Mouse (Mus musculus) gonadal fat pad, adult 2 months (tissue): ENCODE results near the gene Plekhg6. TPM values are rescaled to one million over a fixed set of nuclear protein-coding genes. Genes with fewer than 3 reads are reported as not detected.

Experiments used
- DNase-seq: peaks from one replicate; pipeline ENCODE4 v3.0.0-alpha.2; 2012; ENCODE audit warnings: low read depth
- polyA plus RNA-seq: library from polyadenylated mRNA; depleted of rRNA; stranded (reverse); fragments of >200 nt; gene quantifications from 2 replicates; pipeline ENCODE4 v1.2.3, GENCODE M21; 2012

Gene Plekhg6
- polyA plus RNA-seq, 1 experiment: 2.8 TPM

DNA sequence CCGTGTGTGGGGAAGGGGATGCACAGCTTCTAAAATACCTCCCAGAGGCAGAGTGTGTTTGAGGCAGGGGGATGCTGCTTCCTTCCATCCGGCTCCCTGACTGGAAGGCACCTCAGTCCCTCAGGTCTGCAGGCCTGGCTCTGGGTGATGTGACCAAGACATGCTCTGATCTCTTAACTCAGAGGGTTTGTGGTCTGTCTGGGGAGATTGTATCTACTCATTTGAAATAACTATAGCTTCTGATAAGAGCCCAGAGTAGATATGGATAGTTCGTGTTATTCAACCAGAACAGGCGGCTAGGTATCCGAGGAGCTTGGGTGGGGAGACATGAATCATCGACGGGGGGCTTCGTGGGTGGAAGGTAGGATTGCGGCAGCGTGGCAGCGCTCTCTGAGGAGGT is 27.4 kb downstream of the Plekhg6 start:
- DNase-seq: no peak

DNA sequence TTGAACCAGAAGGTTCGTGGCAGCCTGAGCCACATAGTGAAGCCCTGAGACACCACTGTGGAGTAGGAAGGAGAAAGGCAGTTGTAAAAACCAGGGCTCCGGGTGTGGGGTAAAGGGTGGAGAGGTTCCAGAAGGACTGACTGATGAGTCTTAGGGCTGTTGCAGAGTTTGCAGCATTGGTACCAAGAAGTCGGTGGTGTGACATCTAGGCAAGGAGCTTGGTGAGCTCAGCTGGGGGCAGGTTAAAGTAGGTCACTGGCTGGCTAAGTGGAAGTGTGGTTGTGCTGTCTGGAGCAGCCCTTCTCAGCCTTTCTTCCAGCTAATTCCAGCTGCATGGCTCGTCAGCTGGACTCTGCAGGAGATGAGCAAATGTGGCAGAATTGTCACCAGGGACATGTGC is 27.8 kb downstream of the Plekhg6 start:
- DNase-seq: no peak

GRCm38 (mm10) chr6:125352046-125352384 is 28.6 kb downstream of the Plekhg6 start:
- no peak for DNase-seq

DNA sequence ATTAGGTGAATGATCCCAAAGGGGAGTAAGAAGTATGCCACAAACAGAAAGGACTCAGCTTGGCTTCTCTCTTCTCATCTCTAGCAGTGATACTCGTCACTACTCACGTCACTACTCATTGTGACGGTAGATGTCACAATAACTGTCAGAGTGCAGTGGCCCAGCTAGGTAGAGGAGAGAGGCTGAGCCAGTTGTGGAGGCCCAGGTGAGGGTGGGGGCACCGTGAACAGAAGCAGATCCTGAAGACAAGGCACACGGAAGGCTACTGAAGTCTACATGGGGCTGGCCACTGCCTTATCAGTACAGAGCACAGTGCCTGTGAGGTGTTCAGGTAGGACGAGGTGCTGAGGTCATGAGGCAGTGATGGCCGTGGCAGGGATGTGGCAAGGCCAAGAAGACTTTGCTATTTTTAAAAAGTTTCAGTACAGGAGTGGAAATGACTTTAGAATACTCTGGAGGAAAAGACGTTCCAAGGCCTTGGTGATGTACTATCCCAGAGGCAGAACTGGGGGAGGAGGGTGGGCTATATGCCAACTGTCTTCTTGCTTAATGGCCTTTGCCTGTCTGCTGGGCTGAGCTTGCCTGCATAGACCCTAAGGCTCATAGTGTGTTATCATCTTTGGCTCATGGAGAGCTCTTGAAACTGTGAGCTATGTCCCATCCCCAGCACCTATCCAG is 29.1 kb downstream of the Plekhg6 start:
- DNase-seq: peak; percentile 88

DNA sequence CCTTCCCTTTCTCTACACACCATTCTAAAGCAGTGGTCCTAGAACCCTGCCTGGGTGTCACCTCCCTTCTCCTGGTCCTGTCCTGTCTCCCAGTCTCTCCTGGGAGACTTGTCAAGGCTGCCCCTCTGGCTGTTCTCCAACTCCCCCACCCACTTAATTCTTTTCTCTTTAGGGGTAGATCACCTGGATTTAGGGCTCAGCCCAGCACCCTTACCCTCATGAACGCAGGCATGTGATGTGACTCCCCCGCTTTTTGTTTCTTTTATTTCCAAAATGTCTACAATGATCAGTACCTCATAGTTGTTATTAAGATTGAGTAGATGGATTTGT is 29.6 kb downstream of the Plekhg6 start:
- no peak for DNase-seq

- DNase-seq: no peak
These were observed 30.2 kb downstream of the Plekhg6 start for GRCm38 (mm10) chr6:125350231-125350994.

- DNase-seq: no peak
These were observed 30.9 kb downstream of the Plekhg6 start for GRCm38 (mm10) chr6:125349575-125350230.

GRCm38 (mm10) chr6:125348721-125349574 is 31.6 kb downstream of the Plekhg6 start, which contains the start of gene Tnfrsf1a:
Tnfrsf1a (plus strand) TSS chr6:125349362.
- DNase-seq: no peak

- no peak for DNase-seq
These were observed 34.6 kb downstream of the Plekhg6 start for GRCm38 (mm10) chr6:125346029-125346428.

DNA sequence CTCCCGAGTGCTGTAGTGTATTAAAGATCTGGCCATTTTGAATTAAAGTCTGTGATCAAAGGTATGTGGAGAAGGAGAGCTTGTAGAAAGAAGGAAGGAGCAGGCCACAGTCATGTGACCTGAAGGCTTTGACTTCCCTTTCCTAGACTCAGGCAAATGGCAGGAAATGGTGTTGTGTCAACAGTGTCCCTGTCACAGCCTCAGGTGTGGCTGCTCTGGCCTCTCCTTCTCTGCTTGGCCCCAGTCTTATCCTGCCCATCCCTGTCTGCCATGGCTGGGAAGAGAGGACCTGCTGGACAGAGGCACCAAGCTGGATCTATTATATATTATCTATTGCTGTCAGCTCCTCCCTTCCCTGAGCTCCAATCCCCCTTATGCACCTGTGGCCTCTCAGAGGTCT is 35.0 kb downstream of the Plekhg6 start:
- DNase-seq: no peak

DNA sequence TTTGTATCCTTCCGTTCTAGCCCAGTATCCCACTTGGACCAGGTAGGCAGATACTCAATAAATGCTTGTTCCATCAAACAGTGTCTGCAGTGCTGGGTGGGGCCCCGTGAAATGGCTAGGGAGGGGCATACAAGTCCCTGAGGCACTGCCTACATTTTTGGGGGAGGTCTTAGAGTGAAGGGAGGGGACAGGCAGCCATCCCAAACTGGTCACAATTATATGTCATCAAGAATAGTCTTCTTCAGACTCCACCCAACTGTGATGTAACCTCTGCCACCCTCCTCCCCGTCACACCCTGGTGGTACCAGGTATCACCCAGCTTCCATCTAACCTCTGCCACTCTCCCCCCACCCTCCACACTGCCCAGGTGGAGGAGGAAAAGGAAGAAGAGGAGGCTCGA is 35.7 kb downstream of the Plekhg6 start:
- DNase-seq: no peak

- no peak for DNase-seq
These were observed 36.5 kb downstream of the Plekhg6 start for GRCm38 (mm10) chr6:125344084-125344483.

DNA sequence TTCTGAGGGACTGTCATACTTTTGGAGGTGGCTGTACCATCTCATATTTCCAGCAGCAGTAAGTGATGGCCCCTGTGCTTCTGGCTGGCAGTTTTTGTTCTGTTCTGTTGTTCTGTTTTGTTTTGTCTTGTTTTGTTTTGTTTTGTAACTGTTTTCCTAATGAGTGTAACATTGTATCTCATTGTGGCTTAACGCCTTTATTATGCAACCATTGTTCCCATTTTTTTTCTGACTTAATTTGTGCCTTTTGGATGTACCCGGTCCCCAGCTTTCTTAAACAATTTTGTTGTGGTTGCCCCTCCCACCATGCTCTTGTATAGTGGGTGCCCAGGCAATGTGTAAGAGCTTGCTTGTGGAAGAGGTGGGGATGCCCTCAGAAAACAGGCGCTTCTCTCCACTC is 38.4 kb downstream of the Plekhg6 start:
- DNase-seq: no peak

DNA sequence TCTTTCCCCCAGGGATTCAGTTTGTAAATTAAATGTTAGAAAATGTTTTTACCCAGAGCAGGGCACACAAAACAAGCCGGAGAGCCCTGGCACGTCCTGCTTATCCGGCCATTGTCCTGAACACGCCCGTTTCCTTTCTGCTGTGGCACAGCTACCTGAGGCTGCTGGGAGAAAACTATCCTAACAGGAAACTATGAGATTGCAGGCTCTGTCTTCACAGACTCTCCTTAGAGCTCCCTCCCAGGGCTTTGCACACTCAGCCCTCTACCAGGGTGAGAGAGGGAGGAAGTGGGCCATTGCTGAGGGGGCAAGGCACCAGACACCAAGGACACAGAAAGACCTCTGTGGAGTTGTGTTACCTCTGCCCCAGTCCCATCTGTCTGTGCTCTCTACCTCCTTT is 40.3 kb downstream of the Plekhg6 start:
- no peak for DNase-seq

GRCm38 (mm10) chr6:125338791-125339660 is 41.6 kb downstream of the Plekhg6 start:
- no peak for DNase-seq

DNA sequence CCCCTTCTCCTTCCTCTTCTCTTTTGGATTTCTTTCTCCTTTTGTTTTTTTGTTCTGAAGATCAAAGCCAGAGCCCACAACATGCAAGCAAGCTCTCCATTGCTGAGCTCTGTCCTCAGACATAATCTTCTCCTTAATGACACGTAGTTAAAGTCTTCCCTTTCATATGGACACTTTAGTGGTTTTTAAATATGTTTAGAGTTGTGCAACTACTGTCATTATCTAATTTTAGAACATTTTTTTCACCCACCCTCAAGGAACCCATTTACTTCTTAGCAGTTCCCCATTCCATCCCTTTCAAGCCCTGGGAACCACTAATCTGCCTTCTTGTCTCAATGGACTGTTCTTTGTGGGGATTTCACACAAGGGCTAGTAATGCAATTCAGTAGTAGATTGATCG is 46.2 kb downstream of the Plekhg6 start:
- DNase-seq: no peak

- DNase-seq: no peak
These were observed 47.3 kb downstream of the Plekhg6 start for GRCm38 (mm10) chr6:125333112-125333899.

DNA sequence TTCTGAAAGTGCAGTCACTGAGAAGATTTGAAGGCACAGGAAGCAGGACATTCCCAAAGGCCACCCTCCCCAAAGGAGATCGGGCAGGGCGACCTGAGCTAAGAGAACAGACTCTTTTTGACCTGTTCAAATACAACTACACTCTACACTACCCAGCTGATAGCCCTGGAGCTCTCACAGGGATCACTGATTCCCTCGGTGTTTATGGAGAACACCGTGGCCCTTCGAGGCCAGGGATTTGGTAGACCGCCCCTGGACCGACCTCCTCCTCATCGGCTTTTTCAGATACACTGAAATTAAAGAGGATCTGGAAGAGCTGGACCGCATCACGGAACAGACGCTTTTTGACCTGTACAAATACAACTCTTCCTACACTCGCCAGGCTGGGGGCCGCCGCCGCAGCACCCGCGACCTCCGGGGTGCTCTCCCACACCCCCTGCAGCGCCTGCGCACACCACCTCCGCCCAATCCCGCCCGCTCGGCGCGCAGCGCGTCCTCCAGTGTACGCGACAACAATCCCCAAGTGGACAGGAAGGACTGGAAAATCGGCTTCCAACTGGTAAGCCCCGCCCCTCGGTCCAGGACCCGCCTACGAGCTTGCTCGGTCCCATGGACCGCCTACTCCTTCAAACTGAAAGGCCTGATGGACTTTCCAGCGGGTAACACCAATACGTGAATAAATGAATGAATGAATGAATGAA is 49.8 kb downstream of the Plekhg6 start:
- DNase-seq: no peak

DNA sequence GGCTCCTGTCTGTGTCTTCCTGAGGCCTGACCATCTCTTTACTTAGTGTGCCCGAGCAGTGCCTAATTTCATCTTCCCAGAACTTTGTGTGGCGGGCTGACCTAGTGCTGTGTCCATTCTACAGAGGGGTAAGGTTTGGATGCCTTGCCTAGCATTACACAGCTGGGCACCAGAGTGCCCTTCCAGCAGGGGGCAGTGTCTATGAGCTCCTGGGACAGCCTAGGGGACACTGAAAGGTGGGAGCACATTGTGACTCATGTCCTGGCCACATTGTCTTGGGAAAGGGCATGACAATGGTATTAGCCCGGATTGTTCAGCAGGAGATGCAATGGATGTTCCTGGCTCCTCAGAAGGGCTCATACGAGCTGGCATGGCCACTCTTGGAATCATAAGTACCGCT is 52.4 kb downstream of the Plekhg6 start:
- no peak for DNase-seq

- no peak for DNase-seq
These were observed 55.3 kb downstream of the Plekhg6 start for GRCm38 (mm10) chr6:125325337-125325736.
